Mouse (Mus musculus) liver (tissue): ENCODE data around the gene Trim9.

Experiments
- DNase-seq: peaks from one replicate; pipeline ENCODE4 v3.0.0-alpha.2; 2020; ENCODE audit warnings: mixed read lengths

Trim9 gene

GRCm38 (mm10) chr12:70249616-70250157 lies 97.7 kb downstream of the Trim9 start:
- no peak for DNase-seq

DNA sequence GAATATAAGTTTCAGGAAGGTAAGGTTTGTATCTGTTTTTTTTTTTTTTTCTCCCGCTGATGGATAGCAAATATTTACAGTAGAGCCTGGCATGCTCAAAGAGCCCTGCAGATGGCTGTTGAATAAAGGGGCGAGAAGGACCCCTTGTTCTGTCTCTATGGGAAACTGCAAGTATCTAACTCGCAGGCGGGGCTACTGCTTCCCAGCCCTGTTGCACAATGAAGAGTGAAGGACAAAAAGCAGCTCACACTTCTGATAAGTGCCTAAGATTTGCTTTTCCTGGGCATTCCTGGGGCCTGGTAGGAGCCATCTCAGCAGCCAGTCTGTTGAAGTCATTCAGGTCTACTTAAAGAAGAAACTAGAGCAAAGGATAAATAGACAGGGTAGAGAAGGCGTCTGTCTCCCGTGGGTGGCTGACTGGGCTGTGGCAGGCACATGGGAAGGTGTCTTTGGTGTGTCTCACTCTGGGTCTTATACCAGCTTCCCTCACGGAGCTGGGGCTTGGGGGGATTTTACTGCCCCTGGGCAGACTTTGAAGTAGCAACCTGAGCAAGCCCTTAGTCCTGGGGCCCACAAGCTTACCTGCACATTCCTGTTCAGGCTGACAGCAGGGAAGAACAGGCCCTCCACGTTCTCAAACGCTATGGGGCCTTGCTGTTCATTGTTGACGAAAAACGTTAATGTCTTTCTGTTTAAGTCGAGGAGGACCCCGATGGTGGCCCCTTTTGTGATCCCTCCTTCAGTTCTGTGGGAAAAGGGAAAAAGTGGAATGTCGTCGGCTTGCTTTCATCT lies 99.5 kb downstream of the Trim9 start:
- no peak for DNase-seq

DNA sequence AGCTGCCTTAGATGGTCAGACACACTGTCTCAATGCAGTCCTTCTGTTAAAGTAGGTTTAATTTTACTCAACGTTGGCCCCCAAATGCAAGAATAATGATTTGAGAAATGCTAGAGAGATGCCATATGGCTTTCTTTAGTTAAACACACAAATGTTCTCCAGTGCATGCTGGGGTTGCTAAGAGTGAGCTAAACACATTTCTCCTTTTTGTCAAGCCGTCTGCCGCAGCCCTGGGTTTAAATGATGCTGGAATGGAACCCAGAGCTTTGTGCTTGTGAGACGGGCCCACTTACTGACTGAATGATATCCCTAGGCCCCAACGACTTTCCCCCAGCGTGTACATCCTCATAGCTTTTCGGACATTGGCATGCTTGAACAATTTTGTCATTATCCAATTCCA lies 104.9 kb downstream of the Trim9 start:
- no peak for DNase-seq

- DNase-seq: no peak
These were observed 107.7 kb downstream of the Trim9 start for GRCm38 (mm10) chr12:70239741-70240140.

DNA sequence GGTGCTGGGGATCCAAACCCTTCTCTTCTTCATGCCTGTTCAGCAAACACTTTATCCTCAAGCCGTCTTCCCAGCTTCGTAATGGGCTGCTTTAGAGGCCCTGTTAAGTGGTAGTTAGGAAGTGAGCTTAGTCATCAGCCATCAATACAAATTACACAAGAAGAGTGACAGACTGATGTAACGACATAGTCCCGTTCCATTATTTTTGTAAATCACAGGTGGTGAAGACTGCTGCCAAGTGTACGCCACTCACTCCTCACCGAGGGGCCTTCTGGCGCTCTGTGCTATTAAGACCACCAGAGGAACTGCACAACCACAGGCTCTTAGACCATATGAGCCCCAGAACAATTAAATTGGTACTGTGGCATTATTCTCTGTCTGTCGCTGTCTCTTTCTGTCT lies 108.8 kb downstream of the Trim9 start:
- DNase-seq: no peak

DNA sequence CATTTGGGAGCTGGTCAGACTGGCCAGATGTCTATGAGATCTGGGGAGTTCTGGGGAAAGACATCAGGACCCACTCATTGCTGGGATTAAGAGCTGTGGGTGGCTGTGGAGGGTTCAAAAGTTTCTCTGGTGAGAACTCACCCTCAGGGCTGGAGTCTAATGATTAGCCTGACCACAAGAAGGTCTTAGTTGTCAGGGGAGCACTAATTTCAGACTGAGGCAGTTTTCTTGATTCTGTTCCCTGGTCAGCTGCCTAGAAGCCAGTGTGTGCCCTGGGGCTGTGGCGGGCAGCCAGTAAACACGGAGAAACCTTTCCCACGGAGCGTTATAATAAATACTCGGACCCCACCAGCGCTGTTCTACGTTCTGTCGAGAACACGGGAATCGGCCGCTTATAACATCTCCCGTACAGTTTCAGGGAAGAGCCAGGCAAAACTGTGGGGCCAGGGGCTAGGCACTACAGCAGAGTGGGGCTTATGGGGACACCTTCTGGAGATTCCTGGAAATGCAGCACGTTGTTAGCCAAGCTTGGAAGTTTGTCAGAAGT lies 112.4 kb downstream of the Trim9 start:
- peak; percentile 71 for DNase-seq

DNA sequence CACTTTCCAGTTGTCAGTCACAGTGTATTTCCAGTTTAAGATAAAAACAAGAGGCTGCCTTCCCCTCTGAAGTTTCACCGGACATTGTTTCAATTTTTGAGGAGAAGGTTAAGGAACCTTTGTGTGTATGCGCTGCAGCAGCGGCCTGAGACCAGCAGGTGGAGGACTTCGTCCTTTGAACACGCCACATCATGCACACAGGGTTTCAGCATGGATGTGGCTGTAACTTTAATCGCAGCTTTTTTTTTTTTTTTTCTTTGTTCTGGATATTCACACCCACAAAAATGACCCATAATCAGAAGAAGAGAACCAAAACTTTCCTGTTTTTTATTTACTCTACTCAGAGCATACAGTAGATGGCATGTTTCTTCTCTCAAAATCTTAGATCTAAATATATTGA lies 113.0 kb downstream of the Trim9 start:
- peak; percentile 67 for DNase-seq

GRCm38 (mm10) chr12:70233637-70234315 lies 113.6 kb downstream of the Trim9 start:
- no peak for DNase-seq

DNA sequence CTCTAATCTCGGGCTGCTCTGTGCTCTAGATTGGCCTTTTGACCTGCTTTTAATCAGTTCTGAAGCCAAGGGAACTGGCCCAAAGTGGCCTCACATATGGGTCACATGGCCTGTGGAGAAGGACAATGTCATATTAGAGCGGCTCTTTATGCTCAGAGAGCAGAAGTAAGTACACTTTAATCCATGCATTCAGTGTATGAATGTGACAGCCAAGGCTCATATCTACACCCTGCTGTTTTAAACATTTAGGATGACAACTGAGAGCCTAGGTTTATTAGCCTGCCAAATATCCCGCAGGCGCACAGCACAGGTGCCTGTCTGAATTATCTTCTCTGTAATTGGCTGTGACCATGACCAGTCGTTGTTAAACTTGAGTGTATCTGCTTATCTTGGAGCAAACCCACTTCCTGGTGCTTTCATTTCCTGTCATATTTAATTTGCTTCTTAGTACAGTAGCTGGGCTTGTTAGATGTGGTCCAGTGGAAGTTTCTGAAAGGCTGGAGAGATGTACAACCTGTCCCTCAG lies 115.3 kb downstream of the Trim9 start:
- DNase-seq: no peak

DNA sequence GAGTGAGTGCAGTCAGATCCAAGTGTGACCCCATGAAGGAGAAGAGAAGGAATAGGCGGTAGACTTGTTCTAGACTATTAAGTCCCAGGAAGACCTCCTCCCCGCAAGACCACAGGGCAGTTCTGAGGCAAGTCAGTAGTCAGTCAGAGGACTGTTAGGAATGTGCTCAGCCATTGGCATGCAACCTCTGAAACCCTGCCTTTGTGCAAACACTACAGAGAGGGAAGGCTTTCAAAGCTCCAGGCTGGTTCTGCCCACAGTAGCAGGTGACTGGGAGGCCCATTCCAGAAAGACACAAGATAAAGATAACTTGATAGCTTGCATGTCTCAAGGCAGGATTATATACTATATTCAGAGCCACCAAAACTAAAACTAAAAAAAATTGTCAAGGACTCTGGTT lies 116.1 kb downstream of the Trim9 start, which contains the start of gene Pygl:
Gene Pygl, minus strand, starts transcription at position 195 of the 400 bp plus-strand sequence.
- DNase-seq: no peak

- no peak for DNase-seq
These were observed 119.3 kb downstream of the Trim9 start for GRCm38 (mm10) chr12:70228155-70228554.

GRCm38 (mm10) chr12:70227121-70227932 lies 120.1 kb downstream of the Trim9 start:
- DNase-seq: peak; percentile 91

DNA sequence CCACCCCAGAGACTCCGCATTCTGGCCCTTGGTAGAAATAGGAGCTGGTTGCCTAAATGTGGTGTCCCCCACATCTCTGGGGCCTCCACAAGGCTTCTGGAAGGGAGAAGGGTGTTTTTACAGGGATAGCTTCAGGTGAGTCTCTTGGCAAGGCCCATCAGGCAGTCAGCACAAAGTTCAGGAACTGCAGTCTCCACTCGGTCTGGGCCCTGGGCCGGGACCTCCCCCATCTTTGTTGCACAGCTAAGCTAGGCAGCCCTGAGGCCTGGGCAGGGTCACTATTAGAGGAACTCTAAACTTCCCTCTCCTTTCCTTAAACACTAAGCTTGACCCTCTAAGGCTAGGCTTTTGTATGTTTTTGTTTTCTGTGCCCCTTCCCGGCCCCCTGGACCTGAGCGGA lies 120.8 kb downstream of the Trim9 start:
- DNase-seq: no peak

GRCm38 (mm10) chr12:70223331-70223730 lies 124.1 kb downstream of the Trim9 start:
- no peak for DNase-seq

DNA sequence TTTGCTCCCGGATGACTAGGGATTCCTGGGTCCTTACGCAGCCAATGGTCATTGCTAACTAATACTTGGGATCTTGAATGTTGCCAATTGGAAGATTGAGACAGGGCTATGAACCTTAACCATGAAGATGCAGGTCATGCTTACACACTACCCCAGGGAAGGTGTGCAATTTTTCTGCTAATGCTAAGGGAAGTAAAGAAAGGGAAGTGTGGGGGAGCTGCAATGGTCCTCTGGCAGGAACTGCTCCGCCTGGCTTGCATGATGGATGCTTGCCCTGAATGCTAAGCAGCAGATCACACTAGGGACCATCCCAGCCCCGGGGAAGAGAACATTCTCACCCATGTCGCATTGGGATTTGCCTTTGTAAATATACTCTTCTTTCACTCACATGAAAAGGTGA lies 126.0 kb downstream of the Trim9 start:
- DNase-seq: no peak

DNA sequence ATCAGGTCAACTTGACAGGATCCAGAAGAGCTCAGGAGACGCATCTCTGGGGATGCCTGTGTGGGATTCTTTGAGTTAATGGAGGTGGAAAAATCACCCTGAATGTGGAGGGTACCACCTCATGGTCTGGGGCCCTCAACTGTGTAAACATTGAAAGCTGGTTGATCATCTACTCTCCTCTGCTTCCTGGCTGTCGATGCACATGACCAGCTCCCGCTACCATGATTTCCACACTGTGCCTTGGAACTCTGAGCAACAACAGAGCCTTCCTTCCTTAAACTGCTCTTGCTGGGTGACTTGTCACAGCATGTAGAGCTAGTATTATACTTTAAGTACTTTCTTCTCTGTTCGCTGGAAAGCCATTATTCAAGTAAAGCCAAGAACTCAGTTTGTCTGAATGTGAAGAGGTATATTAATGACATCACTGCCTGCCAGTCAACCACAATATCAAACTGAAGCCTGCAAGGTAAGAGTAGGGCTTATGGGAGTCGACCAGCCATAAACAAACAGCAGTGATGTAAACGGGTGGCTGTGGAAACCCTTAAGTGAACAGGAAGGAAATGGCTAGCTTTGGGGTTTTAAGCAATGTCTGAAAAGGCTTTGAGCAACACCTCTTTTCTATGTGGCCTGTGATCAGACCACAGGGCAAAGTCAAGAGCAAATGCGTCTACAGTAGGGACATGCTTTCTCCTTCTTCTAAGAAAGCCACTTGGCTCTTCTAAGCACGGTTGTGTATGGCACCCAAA lies 128.4 kb downstream of the Trim9 start:
- DNase-seq: no peak

GRCm38 (mm10) chr12:70216229-70216800 lies 131.1 kb downstream of the Trim9 start:
- DNase-seq: no peak

DNA sequence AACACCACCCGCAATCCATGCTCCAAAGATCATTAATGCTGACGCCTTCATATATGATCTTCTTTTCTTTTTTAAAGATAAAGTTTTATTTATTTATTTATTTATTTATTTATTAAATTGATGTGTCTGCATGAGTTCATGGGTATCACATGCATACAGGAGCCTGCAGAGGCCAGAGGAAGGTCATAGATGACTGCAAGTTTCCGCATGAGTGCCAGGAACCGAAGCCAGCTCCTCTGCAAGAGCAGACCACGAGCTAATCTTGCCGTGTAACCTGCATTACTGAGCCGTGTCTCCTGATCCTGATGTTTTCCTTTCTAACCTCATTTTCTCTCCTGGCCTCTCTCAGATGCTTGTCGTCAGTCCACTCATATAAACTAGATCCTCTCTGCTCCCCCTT lies 133.1 kb downstream of the Trim9 start:
- DNase-seq: no peak

DNA sequence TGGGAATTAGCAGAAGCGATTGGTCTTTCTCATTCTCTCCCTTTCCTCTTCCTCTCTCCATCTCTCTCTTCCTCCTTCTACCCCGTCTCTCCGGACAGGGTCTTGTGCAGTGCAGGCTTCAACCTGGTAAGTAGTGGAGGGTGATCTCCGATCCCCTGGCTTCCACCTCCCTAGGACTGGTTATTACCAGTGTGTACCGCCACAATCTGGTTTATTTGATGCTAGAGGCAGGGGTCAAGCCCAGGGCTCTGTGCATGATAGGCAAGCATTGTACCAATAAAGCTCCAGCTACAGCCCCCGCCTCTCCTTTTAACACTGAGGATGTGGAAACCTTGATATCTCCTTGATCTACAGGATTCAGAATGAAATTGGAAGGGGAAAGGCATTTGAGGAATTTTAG lies 133.8 kb downstream of the Trim9 start:
- DNase-seq: no peak

GRCm38 (mm10) chr12:70212501-70212900 lies 134.9 kb downstream of the Trim9 start:
- DNase-seq: no peak

GRCm38 (mm10) chr12:70208214-70208613 lies 139.2 kb downstream of the Trim9 start:
- DNase-seq: no peak

DNA sequence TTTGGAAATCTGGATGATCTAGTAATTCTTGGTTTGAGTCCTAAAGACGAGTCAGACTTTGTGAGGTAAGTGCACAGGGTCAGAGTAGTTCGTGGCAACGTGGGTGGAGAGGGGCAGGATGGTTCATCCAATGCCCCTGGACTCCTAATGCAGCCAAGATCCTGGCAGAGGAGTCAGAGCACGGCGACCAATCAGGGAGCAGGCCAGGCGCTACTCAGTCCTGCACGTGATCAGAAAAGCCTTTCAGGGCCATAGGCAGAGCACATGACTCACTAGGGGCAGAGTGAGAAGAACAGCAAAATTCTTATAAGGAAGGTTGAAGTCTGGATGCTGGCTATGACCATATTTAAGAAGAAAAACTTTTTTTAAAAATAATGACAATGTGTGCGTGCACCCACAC lies 143.0 kb downstream of the Trim9 start:
- DNase-seq: no peak
